Mouse (Mus musculus) small intestine, adult 2 months (tissue): ENCODE results near the gene Cog6. TPM values are rescaled to one million over a fixed set of nuclear protein-coding genes. Genes with fewer than 3 reads are reported as not detected.

Experiments used
- H3K27ac ChIP-seq: fragments of 200-500 bp; 2 replicates; pipeline ENCODE4 v1.5.1; 2012; ENCODE audit warnings: low read depth, low read length, control low read depth, inconsistent platforms; ENCODE audit not compliant: insufficient read depth
- H3K27me3 ChIP-seq: fragments of 200-500 bp; 2 replicates; pipeline ENCODE4 v1.6.1; 2012; ENCODE audit warnings: mild to moderate bottlenecking, moderate library complexity, low read length, inconsistent platforms; ENCODE audit not compliant: control insufficient read depth, insufficient read depth
- H3K36me3 ChIP-seq: fragments of 200-500 bp; 2 replicates; pipeline ENCODE4 v1.6.1; 2012; ENCODE audit warnings: mild to moderate bottlenecking, low read length, control low read depth, inconsistent platforms; ENCODE audit not compliant: control insufficient read depth, insufficient read depth
- H3K4me1 ChIP-seq: fragments of 200-500 bp; 2 replicates; pipeline ENCODE4 v1.6.1; 2012; ENCODE audit warnings: low read length, inconsistent platforms, mixed read lengths; ENCODE audit not compliant: control insufficient read depth, insufficient read depth, insufficient read length
- H3K4me3 ChIP-seq: fragments of 200-500 bp; 2 replicates; pipeline ENCODE4 v1.5.1; 2012; ENCODE audit warnings: low read depth, mild to moderate bottlenecking, control low read depth, inconsistent platforms, low read length, moderate library complexity
- CTCF ChIP-seq: fragments of 200-500 bp; IDR thresholded peaks from 2 replicates; pipeline ENCODE4 v1.5.1; 2012; ENCODE audit warnings: low read depth, mild to moderate bottlenecking, control low read depth, inconsistent platforms, low read length, moderate library complexity, mixed read lengths; ENCODE audit not compliant: insufficient replicate concordance, insufficient read length; ENCODE audit errors: extremely low read depth
- POLR2A ChIP-seq: fragments of 200-500 bp; IDR thresholded peaks from 2 replicates; pipeline ENCODE4 v1.6.1; 2012; ENCODE audit warnings: low read depth, mild to moderate bottlenecking, control low read depth, inconsistent platforms, low read length, moderate library complexity
- WGBS: fragments of 180-500 bp; shearing (Covaris S2); methylation state at CpG from one replicate; pipeline ENCODE4 v1.1.7; 2018; 5-methylcytosine and 5-hydroxymethylcytosine counted together
- polyA plus RNA-seq: library from polyadenylated mRNA; depleted of rRNA; stranded (reverse); fragments of >200 nt; gene quantifications from 2 replicates; pipeline ENCODE4 v1.2.3, GENCODE M21; 2012

Cog6 gene
- polyA plus RNA-seq, 1 experiment, result 11.9 TPM

DNA sequence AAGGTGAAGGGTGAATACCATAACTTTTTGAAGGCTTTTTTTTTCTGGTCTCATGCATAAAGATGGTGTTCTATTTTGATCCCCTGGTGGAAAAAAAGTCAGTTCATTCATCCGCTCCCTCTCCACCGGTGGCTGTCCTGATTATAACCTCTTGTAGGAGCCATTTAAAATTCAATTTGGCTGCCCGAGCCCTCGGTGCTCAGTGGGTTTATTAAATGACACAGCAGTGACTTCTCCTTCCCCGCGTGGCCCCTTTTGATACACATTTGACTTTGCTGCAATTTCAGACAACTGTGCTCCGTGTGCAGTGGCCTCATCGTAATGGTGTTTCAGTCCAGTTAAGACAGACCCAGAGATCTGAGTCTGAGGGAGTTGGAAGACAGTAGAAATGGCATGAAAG is 35.3 kb upstream of the Cog6 start:
- Histone ChIP-seq H3K27me3 (no peaks in the 10 kb centered on the region), H3K4me1 (no peaks in the 10 kb centered on the region), H3K36me3 (no peaks in the 10 kb centered on the region), H3K27ac (no peak overlapping the region), H3K4me3 (no peak overlapping the region)
- 68% methylated on average over 8 of the region's 8 CpGs for WGBS
- no peak for TF ChIP-seq POLR2A

DNA sequence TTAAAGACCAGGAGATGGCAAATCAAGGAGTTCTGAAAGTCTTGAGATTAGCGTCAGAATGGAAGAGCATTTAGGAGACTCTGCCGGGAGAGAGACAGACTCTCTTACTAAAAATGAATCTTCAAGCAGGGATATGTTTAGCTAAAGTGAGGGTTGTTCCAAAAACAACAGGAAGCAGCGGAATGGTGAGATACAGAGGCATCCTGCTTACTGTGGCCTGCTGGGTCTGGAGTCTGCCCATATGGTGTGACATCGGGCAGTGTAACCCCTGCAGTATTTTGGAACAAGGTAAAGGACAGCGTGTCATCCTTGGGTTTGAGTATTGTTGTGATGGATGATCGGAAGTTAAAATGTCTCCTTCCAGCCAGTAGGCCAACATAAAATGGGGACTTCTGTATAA is 29.3 kb upstream of the Cog6 start:
- 77% methylated on average over 6 of the region's 6 CpGs for WGBS
- Histone ChIP-seq H3K4me3 (no peak overlapping the region), H3K27me3 (peaks cover 12% of the 10 kb centered on the region), H3K36me3 (no peaks in the 10 kb centered on the region), H3K27ac (no peak overlapping the region), H3K4me1 (no peaks in the 10 kb centered on the region; the same call in 1 of the 2 replicates)
- TF ChIP-seq CTCF (no peak), POLR2A (no peak)

DNA sequence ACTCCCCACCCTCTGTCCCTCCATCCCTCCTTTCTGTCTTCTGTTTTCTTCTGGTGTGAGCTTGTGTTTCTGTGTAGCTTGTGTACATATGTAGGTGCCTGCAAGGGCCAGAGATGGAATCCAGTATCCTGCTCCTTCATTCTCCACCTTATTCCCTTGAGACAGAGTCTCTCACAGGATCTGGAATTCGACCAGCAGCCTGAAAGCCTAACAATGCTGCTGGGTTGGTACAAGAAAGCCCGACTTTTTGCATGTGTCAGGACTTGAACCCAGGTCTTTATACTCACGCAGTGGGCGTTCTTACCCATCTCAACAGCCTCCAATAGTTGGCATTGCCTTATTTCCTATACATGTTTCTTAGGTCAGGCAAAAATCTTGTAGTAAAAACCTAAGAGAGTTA is 28.7 kb upstream of the Cog6 start:
- Histone ChIP-seq H3K27ac (no peak overlapping the region), H3K27me3 (peaks cover 19% of the 10 kb centered on the region), H3K4me3 (no peak overlapping the region), H3K4me1 (no peaks in the 10 kb centered on the region; the same call in 1 of the 2 replicates), H3K36me3 (no peaks in the 10 kb centered on the region)
- TF ChIP-seq POLR2A (no peak), CTCF (no peak)
- 79% methylated on average over 4 of the region's 4 CpGs for WGBS

DNA sequence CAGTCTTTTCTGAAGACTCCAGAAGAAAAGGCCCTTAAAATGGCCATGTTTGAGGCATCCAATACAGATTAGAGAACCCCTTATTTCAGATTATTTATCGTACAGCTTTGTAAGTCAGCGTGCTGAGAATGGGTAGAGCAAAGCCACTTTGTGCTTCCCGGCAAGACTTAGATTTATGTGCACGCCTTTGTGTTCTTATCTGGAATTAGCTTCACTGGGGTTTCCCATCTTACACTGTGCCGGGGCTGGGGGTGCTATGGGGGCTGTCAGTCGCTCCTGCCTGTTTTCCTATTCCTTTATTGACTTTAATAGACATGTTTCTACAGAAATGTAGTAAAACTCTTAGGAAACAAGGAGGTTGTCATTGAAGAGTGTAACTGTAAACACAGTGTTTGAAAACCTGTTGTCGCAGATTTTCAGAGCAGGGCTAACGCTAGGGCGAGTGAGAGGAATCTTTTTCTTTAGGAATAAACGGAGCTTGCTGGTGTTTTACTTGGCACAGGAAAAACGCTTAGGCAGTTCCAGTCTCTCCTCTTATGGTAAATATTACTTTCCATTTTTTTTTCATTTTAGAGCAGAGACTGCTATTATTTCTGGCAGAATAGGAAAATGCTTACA is 27.8 kb upstream of the Cog6 start:
- TF ChIP-seq CTCF (no peak), POLR2A (no peak)
- Histone ChIP-seq H3K4me3 (no peak overlapping the region), H3K27me3 (peaks cover 26% of the 10 kb centered on the region), H3K4me1 (no peaks in the 10 kb centered on the region; the same call in 1 of the 2 replicates), H3K36me3 (no peaks in the 10 kb centered on the region), H3K27ac (no peak overlapping the region)
- 61% methylated on average over 11 of the region's 11 CpGs for WGBS

DNA sequence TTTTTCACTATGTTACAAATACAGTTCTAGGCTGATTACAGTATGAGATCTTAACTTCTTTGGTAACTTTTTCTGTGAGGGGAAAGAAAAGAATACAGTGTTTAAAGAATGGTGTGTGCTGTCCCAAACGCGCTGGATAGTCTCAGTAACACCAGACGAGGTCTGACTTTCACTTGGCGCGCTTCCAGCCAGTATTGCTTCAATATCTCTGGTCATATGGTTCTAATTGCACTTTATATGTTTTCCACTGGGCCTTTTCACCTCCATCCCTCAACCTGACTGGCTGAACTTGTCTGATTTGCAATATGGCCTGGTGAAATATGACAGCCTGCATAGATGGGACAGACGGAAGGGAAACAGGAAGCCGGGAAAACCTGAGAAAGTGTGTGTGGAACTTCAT is 27.2 kb upstream of the Cog6 start:
- WGBS, result 41% methylated on average over 7 of the region's 7 CpGs
- H3K27me3 ChIP-seq, result peaks cover 26% of the 10 kb centered on the region
- H3K4me1 ChIP-seq, result no peaks in the 10 kb centered on the region; the same call in 1 of the 2 replicates
- no peaks in the 10 kb centered on the region for H3K36me3 ChIP-seq
- no peak overlapping the region for H3K4me3 ChIP-seq
- no peak overlapping the region for H3K27ac ChIP-seq
- TF ChIP-seq POLR2A (no peak), CTCF (no peak)

DNA sequence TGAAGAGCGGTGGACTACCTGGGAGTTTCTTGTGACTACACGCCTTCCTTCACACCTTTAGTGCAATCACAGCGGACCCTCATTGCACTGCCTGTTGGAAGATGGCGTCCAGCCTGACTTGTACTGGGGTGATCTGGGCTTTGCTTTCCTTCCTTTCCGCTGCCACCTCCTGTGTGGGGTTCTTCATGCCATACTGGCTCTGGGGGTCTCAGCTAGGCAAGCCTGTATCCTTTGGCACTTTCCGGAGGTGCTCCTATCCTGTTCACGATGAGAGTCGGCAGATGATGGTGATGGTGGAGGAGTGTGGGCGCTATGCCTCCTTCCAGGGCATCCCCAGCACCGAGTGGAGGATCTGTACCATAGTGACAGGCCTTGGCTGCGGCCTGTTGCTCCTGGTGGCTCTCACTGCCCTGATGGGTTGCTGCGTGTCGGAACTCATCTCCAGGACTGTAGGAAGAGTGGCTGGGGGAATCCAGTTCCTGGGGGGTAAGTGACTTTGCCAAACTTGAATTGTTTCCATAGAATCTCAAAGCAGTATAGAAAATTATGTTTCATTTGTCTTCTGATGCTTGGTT is 26.3 kb upstream of the Cog6 start:
- Histone ChIP-seq H3K27me3 (peaks cover 26% of the 10 kb centered on the region), H3K4me1 (no peaks in the 10 kb centered on the region; the same call in 1 of the 2 replicates), H3K27ac (no peak overlapping the region), H3K4me3 (peak overlapping the region; percentile 40), H3K36me3 (no peaks in the 10 kb centered on the region)
- WGBS, result 89% methylated on average over 13 of the region's 13 CpGs
- TF ChIP-seq CTCF (no peak), POLR2A (no peak)

DNA sequence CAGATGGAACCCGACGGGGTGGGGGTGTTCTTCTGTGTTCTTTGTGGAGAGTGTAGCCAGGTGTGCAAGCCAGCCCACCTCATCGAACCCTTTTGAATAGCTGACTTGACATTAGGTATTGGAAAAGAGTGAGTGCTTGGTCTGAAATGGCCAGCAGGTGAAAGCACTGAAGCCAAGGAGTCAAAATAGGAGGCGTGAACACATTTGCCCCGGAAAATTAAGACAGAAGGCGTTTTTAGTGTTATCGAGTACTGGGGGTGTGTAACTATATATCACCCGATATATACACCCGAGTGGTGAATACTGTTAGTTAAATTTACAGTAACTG is 25.2 kb upstream of the Cog6 start:
- TF ChIP-seq CTCF (no peak), POLR2A (no peak)
- no peaks in the 10 kb centered on the region; the same call in 1 of the 2 replicates for H3K4me1 ChIP-seq
- H3K27me3 ChIP-seq, result peaks cover 26% of the 10 kb centered on the region
- WGBS, result 20% methylated on average over 9 of the region's 9 CpGs
- no peak overlapping the region for H3K27ac ChIP-seq
- peak overlapping the region; percentile 66 for H3K4me3 ChIP-seq
- no peaks in the 10 kb centered on the region for H3K36me3 ChIP-seq
